Mouse (Mus musculus) urinary bladder, postnatal 14 days (tissue): ENCODE results near the gene Cdc25b.

ENCODE experiments used
- DNase-seq: peaks from one replicate; pipeline ENCODE4 v3.0.0; 2021; ENCODE audit warnings: low spot score

The Cdc25b gene

DNA sequence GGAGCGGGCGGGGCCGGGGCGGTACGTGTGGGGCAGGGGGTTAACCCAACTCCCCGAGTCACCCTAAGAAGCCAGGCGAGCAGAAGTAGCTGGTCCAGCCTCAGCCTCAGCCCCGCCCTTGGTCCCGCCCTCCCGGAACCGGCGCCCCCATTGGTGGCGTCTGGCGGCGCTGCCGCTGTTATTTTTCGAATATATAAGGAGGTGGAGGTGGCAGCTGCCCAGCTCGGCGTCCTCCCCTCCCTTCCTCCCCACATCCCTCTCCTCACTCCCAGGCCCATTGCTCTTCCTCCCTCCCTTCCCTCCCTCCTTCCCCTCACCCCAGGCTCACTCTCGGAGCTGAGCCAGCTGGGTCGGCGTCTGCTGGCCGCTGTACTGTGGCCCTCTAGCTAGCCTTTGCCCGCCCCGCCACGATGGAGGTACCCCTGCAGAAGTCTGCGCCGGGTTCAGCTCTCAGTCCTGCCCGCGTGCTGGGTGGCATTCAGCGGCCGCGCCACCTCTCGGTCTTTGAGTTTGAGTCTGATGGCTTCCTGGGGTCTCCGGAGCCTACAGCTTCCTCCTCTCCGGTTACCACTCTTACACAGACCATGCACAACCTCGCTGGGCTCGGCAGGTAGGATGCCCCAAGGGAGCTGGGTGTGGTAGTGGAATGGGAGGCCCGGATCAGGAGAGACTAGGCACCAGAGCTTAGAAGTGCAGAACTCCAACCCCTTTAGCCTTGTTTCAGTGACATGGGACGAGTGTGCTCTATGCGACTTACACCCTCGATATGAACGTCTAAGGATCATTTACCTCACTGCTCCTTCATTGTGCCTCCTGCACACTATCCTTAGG is at the start of gene Cdc25b, which contains the start of gene Spef1:
Gene Cdc25b (plus strand): TSS at position 179 of the 831 bp plus-strand sequence.
Gene Spef1 (minus strand): TSS at position 512 of the 831 bp plus-strand sequence.
- DNase-seq = peak; percentile 91

DNA sequence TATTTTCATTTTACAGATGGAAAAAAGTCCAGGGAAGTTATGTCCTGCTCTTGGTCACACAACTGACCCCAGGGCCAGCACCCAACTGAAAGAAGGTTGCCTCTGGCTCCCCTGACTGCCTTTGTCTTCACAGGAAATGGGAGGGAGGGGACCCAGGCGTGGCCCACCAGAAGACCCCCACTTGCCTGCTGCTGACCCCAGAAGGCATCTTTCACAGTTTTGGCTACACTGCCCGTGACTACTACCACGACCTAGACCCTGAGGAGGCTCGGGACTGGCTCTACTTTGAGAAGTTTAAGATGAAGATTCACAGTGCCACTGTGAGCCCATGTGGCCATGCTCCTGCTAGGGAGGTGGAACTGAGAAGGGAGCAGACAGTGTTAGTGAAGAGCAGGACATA is 48.5 kb upstream of the Cdc25b start:
- DNase-seq = peak; percentile 1

DNA sequence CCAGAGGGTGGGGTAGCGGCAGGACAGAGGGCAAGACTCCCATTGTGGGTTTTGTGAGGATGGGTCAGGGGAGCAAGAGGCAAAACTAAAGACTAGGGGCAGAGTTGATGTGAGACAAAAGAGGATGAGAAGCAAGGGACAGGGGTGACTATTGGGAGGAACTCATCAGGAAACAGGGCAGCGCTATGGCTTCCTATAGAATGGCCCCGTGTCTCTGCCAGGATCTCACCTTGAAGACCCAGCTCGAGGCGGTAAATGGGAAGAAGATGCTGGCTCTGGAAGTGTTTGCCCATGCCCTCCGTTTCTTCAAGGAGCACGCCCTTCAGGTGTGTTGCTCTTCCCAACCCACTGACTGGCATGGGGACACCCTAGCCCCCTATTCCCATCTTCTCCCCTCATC is 48.0 kb upstream of the Cdc25b start:
- peak; percentile 2 for DNase-seq

DNA sequence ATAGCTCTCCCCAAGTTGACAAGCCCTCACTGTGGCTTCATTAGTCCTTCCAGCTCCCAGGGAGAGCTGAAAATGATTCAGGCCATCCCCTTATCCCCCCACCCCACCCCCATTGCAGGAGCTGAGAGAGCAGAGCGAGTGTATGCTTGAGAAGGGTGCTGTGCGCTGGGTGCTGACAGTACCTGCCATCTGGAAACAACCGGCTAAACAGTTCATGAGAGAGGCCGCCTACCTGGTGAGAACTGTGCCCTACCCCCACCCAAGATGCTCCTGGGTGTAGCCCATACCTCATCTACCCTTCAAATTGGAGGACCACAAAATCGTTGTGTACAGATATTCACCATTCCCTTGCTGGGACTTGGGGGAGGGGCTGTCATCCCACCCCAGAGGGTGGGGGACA is 47.5 kb upstream of the Cdc25b start:
- no peak for DNase-seq

DNA sequence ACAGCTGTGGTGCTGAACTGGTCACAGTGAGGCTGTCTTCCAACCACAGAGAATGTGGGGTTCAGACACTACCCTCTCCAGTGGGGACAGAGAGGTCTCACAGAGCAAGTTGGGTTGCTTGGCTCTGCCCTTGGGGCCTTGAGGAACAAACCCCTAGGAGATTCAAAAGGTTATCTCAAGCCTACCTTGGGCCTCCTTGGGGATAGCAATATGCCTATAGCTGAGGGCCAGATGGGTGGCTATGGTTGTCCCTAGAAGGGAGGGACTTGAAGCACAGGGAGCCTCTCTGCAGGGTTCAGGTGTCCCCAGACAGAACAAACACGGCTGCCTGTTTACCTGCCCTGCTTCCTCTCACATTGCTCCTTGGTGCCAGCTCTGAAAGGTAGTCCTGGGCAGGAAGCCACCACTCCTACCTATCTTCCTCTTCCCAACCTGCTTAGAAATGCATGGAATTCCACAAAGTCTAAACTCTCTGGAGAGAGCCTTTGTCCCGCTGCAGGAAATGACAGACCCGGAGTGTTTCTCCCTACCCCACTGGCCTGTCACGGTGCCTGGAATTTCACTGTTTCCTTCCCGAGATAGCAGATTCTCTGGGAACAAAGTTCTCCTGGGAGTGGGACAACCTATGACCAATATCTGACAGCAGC is 46.7 kb upstream of the Cdc25b start:
- no peak for DNase-seq

DNA sequence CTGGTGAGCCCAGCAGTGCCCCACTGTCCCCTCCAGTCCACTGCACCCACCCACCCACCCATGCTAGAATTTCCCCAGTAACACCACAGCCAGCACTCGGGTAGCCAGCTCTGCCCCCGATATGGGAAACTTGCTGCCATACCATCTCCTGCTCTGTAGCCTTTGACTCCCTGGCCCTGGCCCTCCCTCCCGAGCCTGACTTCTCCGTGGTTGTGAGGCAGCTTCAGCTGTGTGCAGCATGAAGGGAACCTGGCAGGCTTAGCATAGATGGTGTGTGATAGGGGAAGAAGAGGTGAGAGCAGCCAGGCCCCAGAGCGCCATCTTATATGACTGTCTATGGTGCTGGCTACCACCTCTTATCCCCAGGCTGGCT is 46.2 kb upstream of the Cdc25b start:
- no peak for DNase-seq

DNA sequence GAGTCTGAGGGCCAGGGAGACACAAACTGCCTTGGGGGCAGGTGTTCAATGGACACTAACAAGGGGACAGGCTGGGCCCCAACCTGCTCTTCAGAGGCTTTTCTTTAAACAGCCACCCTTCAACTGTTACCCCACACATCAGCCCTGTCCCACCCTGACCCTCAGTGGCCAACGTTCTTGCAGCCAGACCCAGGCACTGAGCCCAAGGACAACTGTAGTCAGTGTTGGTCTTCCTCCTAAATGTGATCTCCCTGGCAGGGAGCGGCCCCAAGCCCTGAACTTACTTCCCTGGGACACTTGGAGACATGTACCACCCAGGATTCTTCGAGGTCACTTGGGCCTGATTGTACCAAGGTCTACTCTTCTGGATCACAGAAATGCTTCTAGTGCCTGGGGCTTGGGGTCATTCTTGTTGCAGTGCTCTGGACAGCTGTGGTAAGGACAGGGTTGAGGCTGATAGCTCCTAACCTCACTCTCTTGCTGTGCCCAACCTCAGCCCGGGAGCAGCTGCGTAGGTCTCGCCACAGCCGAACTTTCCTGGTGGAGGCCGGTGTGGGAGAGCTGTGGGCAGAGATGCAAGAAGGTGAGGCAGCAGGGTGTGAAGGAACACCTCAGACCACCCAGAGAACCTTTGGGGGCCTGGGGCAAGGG is 45.3 kb upstream of the Cdc25b start:
- DNase-seq = no peak

DNA sequence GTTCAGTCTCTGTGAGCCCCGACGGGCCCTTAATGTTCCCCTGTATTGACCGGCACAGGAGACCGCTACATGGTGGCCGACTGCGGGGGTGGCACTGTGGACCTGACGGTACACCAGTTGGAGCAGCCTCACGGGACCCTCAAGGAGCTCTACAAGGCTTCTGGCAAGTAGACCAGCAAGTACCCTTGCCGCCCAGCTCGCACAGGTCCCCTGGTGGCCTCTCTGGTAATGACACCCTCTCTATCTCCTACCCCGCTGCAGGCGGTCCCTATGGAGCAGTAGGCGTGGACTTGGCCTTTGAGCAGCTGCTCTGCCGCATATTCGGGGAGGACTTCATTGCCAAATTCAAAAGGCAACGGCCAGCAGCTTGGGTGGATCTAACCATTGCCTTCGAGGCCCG is 44.2 kb upstream of the Cdc25b start:
- DNase-seq = peak; percentile 85

DNA sequence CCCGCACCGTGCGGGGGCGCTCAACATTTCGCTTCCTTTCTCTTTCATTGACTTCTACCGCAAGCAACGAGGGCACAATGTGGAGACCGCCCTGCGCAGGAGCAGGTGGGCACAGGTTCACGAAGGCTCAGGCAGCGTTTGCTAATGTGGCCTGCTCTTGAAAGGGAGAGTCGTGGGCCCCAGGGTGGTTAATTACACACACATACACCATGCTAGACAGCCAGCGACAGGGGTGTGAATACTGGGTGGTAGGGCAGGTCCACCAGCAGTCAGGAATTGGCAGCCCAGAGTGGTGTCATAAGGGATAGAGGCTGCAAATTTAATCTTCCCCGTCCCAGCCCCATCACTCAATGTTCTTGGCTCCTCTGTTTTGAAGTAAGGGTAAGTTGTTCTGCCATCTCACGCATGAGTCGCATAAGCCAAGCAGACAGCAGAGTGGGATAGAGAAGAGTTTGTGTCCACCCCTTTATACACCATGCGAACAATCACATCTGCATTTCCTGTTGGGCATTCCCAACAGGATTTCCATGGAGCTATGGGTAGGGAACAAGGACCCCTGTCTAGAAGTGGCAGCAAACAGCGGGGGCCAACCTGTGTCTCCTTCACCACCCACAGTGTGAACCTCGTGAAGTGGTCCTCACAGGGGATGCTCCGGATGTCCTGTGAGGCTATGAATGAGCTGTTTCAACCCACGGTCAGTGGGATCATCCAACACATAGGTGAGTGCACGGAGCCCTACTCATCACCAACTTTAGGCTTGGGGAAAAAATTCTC is 43.6 kb upstream of the Cdc25b start:
- DNase-seq = no peak

DNA sequence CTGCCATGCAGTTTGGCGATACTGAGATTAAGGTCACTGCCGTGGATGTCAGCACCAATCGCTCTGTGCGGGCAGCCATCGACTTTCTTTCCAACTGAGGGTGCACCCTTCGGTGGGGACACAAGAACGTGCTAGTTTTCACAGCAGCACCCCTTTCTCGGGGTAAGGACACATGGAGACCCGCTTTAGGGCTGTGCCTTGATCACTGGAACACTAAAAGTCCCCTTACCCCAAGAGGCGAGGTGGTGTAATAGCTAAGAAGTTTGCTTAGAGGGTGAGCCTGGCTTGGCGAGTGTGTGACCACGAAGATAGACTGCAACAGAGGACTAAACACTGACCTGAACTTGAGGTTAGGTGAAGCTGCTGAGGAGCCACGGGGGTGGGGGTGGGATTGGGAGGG is 41.6 kb upstream of the Cdc25b start:
- no peak for DNase-seq

DNA sequence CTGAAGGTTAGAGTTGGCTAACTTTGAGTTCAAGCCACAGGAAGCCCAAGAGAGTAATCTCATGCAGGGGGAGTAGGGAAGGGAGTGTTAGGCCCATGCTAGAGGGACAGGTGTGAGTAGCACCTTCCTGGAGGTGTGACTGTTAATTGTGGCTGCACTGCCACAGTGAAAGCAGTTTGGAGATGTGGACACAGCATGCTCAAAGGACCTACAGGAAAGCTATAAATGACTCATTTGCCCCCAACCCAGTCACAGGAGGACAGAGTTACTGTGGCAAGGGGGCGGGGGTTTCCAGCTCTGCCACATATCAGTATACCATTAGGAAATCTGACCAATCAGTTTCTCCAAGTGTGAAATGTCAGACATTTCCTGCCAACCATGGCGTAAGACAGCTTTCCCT is 41.2 kb upstream of the Cdc25b start:
- no peak for DNase-seq

DNA sequence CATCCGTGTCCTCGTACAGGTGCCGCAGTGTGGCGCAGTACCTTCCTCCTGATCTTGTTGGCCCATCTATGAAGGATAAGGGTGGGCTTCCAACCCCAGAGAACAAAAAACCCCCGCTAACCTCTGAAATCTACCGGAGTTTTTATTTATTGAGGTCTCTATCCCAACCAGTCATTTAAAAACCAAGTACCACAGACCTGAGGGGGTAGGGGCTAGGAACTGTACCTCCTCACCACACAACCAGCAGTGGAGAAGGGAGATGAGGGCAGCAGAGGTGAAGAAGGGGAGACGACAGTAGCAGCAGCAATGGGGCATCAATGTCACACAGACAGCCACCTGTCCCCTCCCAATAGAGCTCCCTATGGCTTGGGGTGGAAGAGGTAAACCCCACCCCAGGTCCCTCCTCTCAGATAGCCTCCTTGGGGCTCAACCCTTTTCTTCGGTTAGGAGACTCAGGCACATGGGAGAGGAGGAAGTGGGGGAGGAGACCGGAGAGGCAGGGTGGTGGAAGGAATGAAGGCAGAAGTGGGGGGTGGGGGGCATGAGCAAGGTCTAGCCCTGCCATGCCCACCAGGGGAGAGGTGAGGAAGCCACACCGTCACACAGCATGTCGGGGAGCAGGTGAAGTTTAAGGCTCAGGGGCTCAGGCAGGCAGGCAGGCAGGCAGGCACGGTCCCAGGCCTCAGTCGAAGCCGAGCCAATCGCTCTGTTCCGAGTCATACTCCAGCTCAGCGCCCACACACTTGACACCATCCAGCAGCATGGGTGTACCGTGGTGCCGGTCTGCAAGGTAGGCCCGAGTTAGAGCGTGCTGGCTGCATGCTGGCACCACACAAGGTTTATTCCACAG is 40.3 kb upstream of the Cdc25b start:
- no peak for DNase-seq

DNA sequence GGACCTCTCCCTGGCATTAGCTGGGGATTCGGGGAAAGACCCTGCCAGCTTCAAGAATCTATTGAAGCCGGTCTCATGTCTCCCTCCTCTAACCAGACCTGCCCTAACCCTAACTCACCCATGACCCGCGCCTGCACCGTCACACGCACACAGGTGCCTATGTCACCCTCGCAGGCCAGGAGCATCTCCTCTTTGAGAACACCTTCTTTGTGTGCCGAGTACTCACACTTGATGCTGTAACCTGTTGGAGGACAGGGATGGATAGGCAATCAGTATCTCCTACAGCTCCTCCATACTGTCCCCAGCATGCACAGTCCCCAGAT is 39.7 kb upstream of the Cdc25b start:
- no peak for DNase-seq

DNA sequence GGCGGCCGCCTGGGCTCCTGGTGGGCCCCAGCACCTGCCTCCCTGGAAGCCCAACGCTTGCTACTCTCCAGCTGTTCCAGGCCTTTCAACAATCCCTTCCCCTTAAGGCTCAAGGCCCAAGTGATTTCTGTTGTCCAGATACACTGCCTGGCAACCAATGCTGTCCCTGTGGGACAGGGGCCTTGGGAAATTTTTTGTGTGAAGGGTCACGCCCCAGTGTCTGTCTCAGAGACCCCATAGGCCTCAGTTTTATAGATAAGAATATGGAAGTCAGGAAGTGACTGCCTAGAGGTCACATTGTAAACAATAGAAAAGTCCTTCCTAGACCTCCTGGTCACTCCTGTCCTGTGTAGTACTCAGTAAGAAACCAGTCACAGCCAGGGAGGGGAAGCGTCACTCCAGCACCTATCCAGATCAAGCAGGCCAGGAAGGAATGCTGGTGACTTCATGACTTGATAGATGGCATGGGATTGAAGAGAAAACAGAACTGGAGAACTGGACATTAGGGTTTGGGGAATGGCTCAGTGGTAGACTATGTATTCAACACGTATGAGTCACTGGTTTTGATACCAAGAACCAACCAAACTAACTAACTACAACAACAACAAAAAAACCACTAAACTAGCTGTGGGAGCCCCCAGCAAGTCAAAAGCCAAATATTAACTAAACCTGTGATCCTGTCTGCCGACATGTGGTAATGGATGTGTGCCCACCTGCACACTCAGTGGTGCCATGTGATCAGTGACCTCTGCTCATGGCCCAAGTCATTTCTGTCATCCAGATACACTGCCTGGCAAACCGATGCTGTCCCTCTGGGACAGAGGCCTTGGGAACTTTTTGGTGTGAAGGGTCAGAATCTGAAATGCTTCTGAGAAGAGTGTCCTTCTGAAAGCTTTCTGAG is 38.1 kb upstream of the Cdc25b start:
- DNase-seq = no peak

DNA sequence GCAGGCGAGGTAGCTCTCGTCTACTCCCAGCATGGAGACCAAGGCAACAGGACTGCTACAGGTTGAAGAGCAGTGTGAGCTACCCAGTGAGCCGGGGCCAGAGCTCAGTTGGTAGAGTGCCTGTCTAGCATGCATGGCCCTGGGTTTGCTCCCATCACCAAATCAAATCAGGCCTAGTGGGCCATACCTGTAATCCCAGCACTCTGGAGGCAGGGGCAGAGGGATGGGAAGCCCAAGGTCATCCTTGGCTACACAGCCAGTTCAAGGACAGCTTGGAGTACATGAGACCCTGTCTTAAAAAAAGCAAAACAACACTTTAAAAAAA is 37.5 kb upstream of the Cdc25b start:
- no peak for DNase-seq

DNA sequence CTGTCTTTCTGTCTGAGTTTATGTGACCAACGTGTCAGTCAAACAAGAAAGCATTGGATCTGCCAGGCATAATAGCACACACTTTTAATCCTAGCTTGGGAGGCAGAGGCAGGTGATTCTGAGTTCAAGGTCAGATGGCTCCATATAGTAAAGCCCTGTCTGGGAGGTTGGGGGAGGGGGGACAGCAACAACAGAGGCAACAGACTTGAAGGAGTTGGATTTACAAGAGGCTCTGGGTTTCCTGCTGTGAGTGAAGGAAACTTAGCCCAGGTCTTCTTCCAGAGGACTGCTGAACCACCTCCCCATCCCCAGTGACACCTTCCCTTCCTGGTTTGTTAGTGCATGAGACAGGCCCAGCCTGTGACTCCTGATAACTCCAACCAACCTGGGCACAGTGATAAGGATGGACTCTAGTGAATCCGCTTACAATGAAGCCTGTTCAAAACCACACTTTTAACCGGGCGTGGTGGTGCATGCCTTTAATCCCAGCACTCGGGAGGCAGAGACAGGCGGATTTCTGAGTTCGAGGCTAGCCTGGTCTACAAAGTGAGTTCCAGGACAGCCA is 34.5 kb upstream of the Cdc25b start:
- no peak for DNase-seq

DNA sequence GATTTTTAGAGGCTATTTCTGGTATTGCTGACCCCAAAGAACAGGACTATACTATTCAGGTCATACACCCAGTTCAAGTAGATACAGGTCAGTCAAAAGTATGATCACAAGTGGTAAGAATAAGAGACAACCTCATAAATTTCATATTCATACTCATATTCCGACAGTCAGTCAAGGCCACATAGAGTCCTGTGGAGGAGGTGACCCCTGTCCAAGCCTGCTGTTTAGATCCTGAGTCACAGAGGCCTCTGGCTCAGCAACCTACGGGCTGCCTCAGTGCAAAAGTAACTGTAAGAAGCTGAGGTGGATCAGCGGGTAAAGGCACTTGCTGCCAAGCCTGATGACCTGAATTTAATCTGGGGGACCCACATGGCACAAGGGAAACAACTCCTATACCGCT is 32.7 kb upstream of the Cdc25b start:
- DNase-seq = no peak

DNA sequence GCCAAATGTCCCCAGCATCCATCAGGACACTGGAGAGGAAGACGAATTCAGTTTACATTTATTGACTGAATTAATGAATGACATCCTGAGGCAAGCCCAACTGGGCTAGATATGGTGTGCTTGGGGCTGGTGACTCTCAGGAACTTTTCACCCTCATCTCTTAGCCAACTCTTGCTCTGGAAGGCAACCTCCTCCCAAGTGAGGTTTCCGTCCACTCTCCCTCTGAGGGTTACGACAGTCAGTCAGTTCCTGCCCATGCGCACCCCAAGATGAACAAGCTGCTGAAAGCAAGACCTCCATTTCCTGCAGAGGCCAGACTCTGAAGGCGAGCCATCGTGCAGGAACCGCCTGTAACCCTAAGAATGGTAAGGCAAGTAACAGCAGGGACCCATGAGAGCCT is 29.8 kb upstream of the Cdc25b start:
- no peak for DNase-seq

DNA sequence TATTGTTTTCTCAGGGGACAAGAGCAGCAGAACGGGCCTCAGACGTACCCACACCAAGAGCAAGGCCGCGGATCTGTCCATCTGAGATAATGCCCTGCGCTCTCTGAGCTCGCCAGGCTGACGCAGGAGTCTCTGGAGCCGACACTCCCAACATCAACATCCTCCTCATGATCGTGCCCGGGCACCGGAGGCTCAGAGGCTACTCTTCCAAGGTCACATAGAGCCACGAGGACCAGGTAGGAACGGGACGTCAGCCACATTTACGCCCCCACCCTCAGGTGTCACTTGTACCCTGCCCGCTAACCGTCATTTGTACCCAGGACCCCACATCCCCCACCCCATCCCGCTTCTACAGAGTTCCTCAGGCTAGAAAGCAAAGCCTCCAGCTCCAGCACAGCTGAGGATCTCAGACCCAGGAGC is 27.2 kb upstream of the Cdc25b start:
- peak; percentile 47 for DNase-seq

DNA sequence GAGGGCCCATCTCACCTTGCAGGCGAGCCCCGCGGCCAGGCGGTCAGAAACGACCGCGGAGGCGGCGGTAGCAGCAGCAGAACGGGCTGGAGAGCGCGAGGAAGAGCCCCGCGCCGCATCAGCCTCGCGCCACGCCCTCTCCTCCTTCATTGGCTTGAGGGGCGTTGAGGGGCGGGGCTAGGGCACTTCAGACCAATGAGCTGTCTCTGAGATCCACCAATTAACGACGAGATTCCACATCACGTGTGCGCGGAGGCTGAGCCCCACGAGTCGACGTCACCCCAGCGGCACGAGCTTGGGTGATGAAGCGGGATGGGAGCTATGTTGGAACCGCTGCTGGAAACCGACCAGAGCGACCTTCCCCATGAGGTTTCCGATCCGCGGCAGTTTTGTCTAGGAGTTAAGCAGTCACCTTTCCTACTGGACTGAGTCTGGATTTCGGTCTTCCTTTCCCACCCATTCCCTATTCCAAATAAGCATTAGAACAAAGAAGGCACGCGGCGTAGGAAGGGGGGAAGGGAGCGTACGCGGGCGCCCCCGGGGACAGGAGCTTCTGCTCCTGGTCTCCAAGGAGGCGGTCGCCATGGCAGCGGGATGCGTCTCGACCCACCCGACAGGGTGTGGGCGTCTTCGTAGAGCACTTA is 26.7 kb upstream of the Cdc25b start, which contains the start of gene 1700037H04Rik:
Gene 1700037H04Rik (minus strand): TSS at position 144 of the 644 bp plus-strand sequence.
- DNase-seq = peak; percentile 97
